Mouse (Mus musculus): ENCODE data around the gene Olfr786. TPM values are rescaled to one million over a fixed set of nuclear protein-coding genes. Genes with fewer than 3 reads are reported as not detected.

Gene Olfr786
- polyA plus RNA-seq, 1 experiment from 2014 or later, result not detected

Other genes starting within 250 kb of the Olfr786 start
- not detected in 2 replicates for gene Olfr772, start 249.4 kb upstream of the Olfr786 start, polyA plus RNA-seq (2015; fragmentation: Nextera tagmentation; extraction: Ambion mirVana)
- not detected in 2 replicates for gene Olfr773, start 239.9 kb upstream of the Olfr786 start, polyA plus RNA-seq (2015; fragmentation: Nextera tagmentation; extraction: Ambion mirVana)
- gene Olfr774, start 191.1 kb upstream of the Olfr786 start, polyA plus RNA-seq (2015; fragmentation: Nextera tagmentation; extraction: Ambion mirVana), result not detected in 2 replicates
- not detected in 2 replicates for gene Olfr775, start 178.9 kb upstream of the Olfr786 start, polyA plus RNA-seq (2015; fragmentation: Nextera tagmentation; extraction: Ambion mirVana)
- not detected in 2 replicates for gene Olfr776, start 168.2 kb upstream of the Olfr786 start, polyA plus RNA-seq (2015; fragmentation: Nextera tagmentation; extraction: Ambion mirVana)
- gene Olfr777, start 155.8 kb upstream of the Olfr786 start, polyA plus RNA-seq (2015; fragmentation: Nextera tagmentation; extraction: Ambion mirVana), result not detected in 2 replicates
- not detected in 2 replicates for gene Olfr780, start 109.2 kb upstream of the Olfr786 start, polyA plus RNA-seq (2015; fragmentation: Nextera tagmentation; extraction: Ambion mirVana)
- gene Olfr781, start 98.5 kb upstream of the Olfr786 start, polyA plus RNA-seq (2015; fragmentation: Nextera tagmentation; extraction: Ambion mirVana), result not detected in 2 replicates
- not detected in 2 replicates for gene Olfr782, start 78.5 kb upstream of the Olfr786 start, polyA plus RNA-seq (2015; fragmentation: Nextera tagmentation; extraction: Ambion mirVana)
- 0.05 TPM in 1 of 2 replicates, not detected in the other for gene Olfr784, start 43.2 kb upstream of the Olfr786 start, polyA plus RNA-seq (2015; fragmentation: Nextera tagmentation; extraction: Ambion mirVana)
- not detected in 2 replicates for gene Olfr785, start 21.9 kb upstream of the Olfr786 start, polyA plus RNA-seq (2015; fragmentation: Nextera tagmentation; extraction: Ambion mirVana)
- gene Olfr787, start 34.6 kb downstream of the Olfr786 start, polyA plus RNA-seq (2015; fragmentation: Nextera tagmentation; extraction: Ambion mirVana), result not detected in 2 replicates
- not detected in 2 replicates for gene Olfr788, start 43.7 kb downstream of the Olfr786 start, polyA plus RNA-seq (2015; fragmentation: Nextera tagmentation; extraction: Ambion mirVana)
- gene Olfr789, start 57.4 kb downstream of the Olfr786 start, polyA plus RNA-seq (2015; fragmentation: Nextera tagmentation; extraction: Ambion mirVana), result not detected in 2 replicates
- not detected in 2 replicates for gene Olfr790, start 71.2 kb downstream of the Olfr786 start, polyA plus RNA-seq (2015; fragmentation: Nextera tagmentation; extraction: Ambion mirVana)
- not detected in 2 replicates for gene Olfr791, start 94.5 kb downstream of the Olfr786 start, polyA plus RNA-seq (2015; fragmentation: Nextera tagmentation; extraction: Ambion mirVana)
- gene Olfr792, start 111.9 kb downstream of the Olfr786 start, polyA plus RNA-seq (2015; fragmentation: Nextera tagmentation; extraction: Ambion mirVana), result not detected in 2 replicates
- not detected in 2 replicates for gene Olfr794, start 140.3 kb downstream of the Olfr786 start, polyA plus RNA-seq (2015; fragmentation: Nextera tagmentation; extraction: Ambion mirVana)
- gene Olfr796, start 185.3 kb downstream of the Olfr786 start, polyA plus RNA-seq (2015; fragmentation: Nextera tagmentation; extraction: Ambion mirVana), result not detected in 2 replicates
- not detected in 2 replicates for gene Olfr798, start 200.6 kb downstream of the Olfr786 start, polyA plus RNA-seq (2015; fragmentation: Nextera tagmentation; extraction: Ambion mirVana)
- not detected in 2 replicates for gene Olfr799, start 210.2 kb downstream of the Olfr786 start, polyA plus RNA-seq (2015; fragmentation: Nextera tagmentation; extraction: Ambion mirVana)
- not detected in 2 replicates for gene Olfr800, start 230.4 kb downstream of the Olfr786 start, polyA plus RNA-seq (2015; fragmentation: Nextera tagmentation; extraction: Ambion mirVana)
- not detected in 2 replicates for gene Olfr801, start 246.6 kb downstream of the Olfr786 start, polyA plus RNA-seq (2015; fragmentation: Nextera tagmentation; extraction: Ambion mirVana)

Data from heart, embryonic 16.5 days (tissue).